Mouse (Mus musculus) forebrain, postnatal 0 days (tissue): Measurements from ENCODE around the gene Ankrd13b. TPM values are rescaled to one million over a fixed set of nuclear protein-coding genes. Genes with fewer than 3 reads are reported as not detected.
A peak's percentile ranks its signal among the peaks of the same experiment; 100 is the strongest.

Experiments used
- ATAC-seq: fragments of 200-750 bp; cut with Nextera tagmentation; 2 replicates; pipeline ENCODE4 v1.8.0; 2017; ENCODE audit warnings: mild to moderate bottlenecking, moderate library complexity
- DNase-seq: peaks from one replicate; pipeline ENCODE4 v3.0.0-alpha.2; 2015
- H3K27ac ChIP-seq: fragments of 300-500 bp; sonication (generic); 2 replicates; pipeline ENCODE4 v1.5.1; 2014; ENCODE audit warnings: low read depth, mild to moderate bottlenecking, antibody characterized with exemption, low read length, moderate library complexity, mixed read lengths
- H3K27me3 ChIP-seq: fragments of 300-500 bp; sonication (generic); 2 replicates; pipeline ENCODE4 v1.6.1; 2014; ENCODE audit warnings: mild to moderate bottlenecking, low read length, mixed read lengths; ENCODE audit not compliant: insufficient read depth
- H3K36me3 ChIP-seq: fragments of 300-500 bp; sonication (generic); 2 replicates; pipeline ENCODE4 v1.6.1; 2014; ENCODE audit warnings: mild to moderate bottlenecking, moderate library complexity; ENCODE audit not compliant: insufficient read depth
- H3K4me1 ChIP-seq: fragments of 300-500 bp; sonication (generic); 2 replicates; pipeline ENCODE4 v1.6.1; 2014; ENCODE audit warnings: antibody characterized with exemption; ENCODE audit not compliant: insufficient read depth
- H3K4me2 ChIP-seq: fragments of 300-500 bp; sonication (generic); 2 replicates; pipeline ENCODE4 v1.6.1; 2014; ENCODE audit warnings: low read depth, mild to moderate bottlenecking, moderate library complexity
- H3K4me3 ChIP-seq: fragments of 300-500 bp; sonication (generic); 2 replicates; pipeline ENCODE4 v1.5.1; 2014; ENCODE audit warnings: low read depth, low read length, mixed read lengths
- H3K9ac ChIP-seq: fragments of 300-500 bp; sonication (generic); 2 replicates; pipeline ENCODE4 v1.6.1; 2014; ENCODE audit warnings: mild to moderate bottlenecking
- H3K9me3 ChIP-seq: fragments of 300-500 bp; sonication (generic); 2 replicates; pipeline ENCODE4 v1.6.1; 2016; ENCODE audit warnings: low read length
- CTCF ChIP-seq: sonication (generic); IDR thresholded peaks from 2 replicates; pipeline ENCODE4 v1.5.1; 2016; ENCODE audit warnings: antibody characterized with exemption, control low read depth, low read depth
- WGBS: fragments of 180-500 bp; shearing (Covaris S2); extraction: QIAGEN DNeasy Blood & Tissue Kit; methylation state at CpG from one replicate; pipeline ENCODE4 v1.1.7; 2014; 5-methylcytosine and 5-hydroxymethylcytosine counted together
- polyA plus RNA-seq: library from polyadenylated mRNA; unstranded; fragments of >200 nt; fragmentation: Nextera tagmentation; extraction: Ambion mirVana; gene quantifications from 2 replicates; pipeline ENCODE4 v1.2.1, GENCODE M21; 2015
- total RNA-seq: library from RNA; depleted of rRNA; stranded (reverse); fragments of >200 nt; gene quantifications from 2 replicates; pipeline ENCODE4 v1.2.3, GENCODE M21; 2014

Gene Ankrd13b
- total and polyA plus RNA-seq, 2 experiments from 2014 or later = 55.4 to 81.7 TPM

GRCm38 (mm10) chr11:77497341-77497756 lies 7.9 kb upstream of the Ankrd13b start:
- no peaks in the 10 kb centered on the region for H3K27me3 ChIP-seq
- H3K9me3 ChIP-seq = no peaks in the 10 kb centered on the region
- 45% methylated on average over 6 of the region's 6 CpGs for WGBS
- 0 out of 2 replicates have a peak overlapping the region, but pooled peaks have one; percentile 15 for H3K27ac ChIP-seq
- TF ChIP-seq CTCF = peak; percentile 32
- no peak overlapping the region for H3K4me3 ChIP-seq
- no peak for DNase-seq
- H3K4me1 ChIP-seq = peaks cover 7% of the 10 kb centered on the region
- H3K36me3 ChIP-seq = peaks cover 19% of the 10 kb centered on the region
- no peak overlapping the region for H3K4me2 ChIP-seq
- no peak overlapping the region for H3K9ac ChIP-seq
- ATAC-seq = no peak

DNA sequence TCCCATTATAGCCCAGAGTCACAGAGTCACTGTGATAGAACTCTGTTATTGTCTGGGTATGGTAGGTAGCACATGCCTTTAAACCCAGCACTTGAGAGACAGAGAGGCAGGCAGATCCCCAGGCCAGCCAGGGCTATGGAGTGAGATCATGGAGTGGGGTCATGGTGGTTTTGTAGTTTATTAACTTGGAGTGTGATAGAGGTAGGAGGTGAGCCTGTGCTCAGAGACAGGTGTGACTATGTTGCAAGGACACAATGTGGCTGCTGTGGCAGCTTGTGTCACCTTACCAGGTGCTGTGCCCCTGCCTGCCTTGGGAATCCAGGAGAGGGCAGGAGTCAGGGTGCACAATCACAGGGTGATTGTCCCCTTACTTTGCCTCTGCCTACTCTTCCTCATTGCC lies 6.0 kb upstream of the Ankrd13b start:
- ATAC-seq (no peak), DNase-seq (no peak)
- Histone ChIP-seq H3K27ac (no peak overlapping the region), H3K4me3 (no peak overlapping the region), H3K27me3 (no peaks in the 10 kb centered on the region), H3K36me3 (peaks cover 16% of the 10 kb centered on the region), H3K9ac (no peak overlapping the region), H3K4me1 (peaks cover 11% of the 10 kb centered on the region), H3K9me3 (no peaks in the 10 kb centered on the region), H3K4me2 (0 out of 2 replicates have a peak overlapping the region, but pooled peaks have one; percentile 95)
- TF ChIP-seq CTCF = no peak

GRCm38 (mm10) chr11:77494782-77495181 lies 5.3 kb upstream of the Ankrd13b start:
- ATAC-seq (no peak), DNase-seq (no peak)
- Histone ChIP-seq H3K9me3 (no peaks in the 10 kb centered on the region), H3K36me3 (peaks cover 9% of the 10 kb centered on the region), H3K27me3 (no peaks in the 10 kb centered on the region), H3K4me1 (peaks cover 15% of the 10 kb centered on the region), H3K4me2 (peak overlapping the region; percentile 95), H3K4me3 (peak overlapping the region; percentile 97), H3K27ac (0 out of 2 replicates have a peak overlapping the region, but pooled peaks have one; percentile 96), H3K9ac (peak overlapping the region; percentile 91; the same call in 1 of the 2 replicates)
- 78% methylated on average over 6 of the region's 6 CpGs for WGBS
- no peak for TF ChIP-seq CTCF

- no peaks in the 10 kb centered on the region for H3K27me3 ChIP-seq
- peak overlapping the region; percentile 95 for H3K4me2 ChIP-seq
- no peak for TF ChIP-seq CTCF
- H3K4me1 ChIP-seq = peaks cover 15% of the 10 kb centered on the region
- ATAC-seq = no peak
- peak overlapping the region; percentile 91 for H3K9ac ChIP-seq
- DNase-seq = no peak
- peak overlapping the region; percentile 97 for H3K4me3 ChIP-seq
- H3K9me3 ChIP-seq = no peaks in the 10 kb centered on the region
- H3K27ac ChIP-seq = peak overlapping the region; percentile 96
- 28% methylated on average over 4 of the region's 4 CpGs for WGBS
- H3K36me3 ChIP-seq = peaks cover 6% of the 10 kb centered on the region; the same call in 1 of the 2 replicates
These were observed 4.8 kb upstream of the Ankrd13b start for GRCm38 (mm10) chr11:77494344-77494676.

GRCm38 (mm10) chr11:77493512-77494343 lies 4.2 kb upstream of the Ankrd13b start, which contains the start of gene Git1:
Gene Git1 (plus strand): TSS chr11:77493562.
- H3K9me3 ChIP-seq = no peaks in the 10 kb centered on the region
- no peaks in the 10 kb centered on the region; the same call in 1 of the 2 replicates for H3K36me3 ChIP-seq
- peak; percentile 1; the same call in 1 of the 2 replicates for ATAC-seq
- DNase-seq = peak; percentile 67
- 3% methylated on average over 36 of the region's 74 CpGs for WGBS
- peak within 1 kb of the TSS; percentile 96 for H3K27ac ChIP-seq
- peaks cover 15% of the 10 kb centered on the region for H3K4me1 ChIP-seq
- peak within 1 kb of the TSS; percentile 97 for H3K4me3 ChIP-seq
- peak within 1 kb of the TSS; percentile 95 for H3K4me2 ChIP-seq
- H3K9ac ChIP-seq = peak within 1 kb of the TSS; percentile 91
- no peaks in the 10 kb centered on the region for H3K27me3 ChIP-seq
- peak; percentile 26; the same call in 1 of the 2 replicates for TF ChIP-seq CTCF

- Histone ChIP-seq H3K9ac (peak overlapping the region; percentile 91), H3K4me1 (peaks cover 22% of the 10 kb centered on the region), H3K27me3 (no peaks in the 10 kb centered on the region), H3K4me3 (peak overlapping the region; percentile 97), H3K27ac (peak overlapping the region; percentile 96), H3K9me3 (no peaks in the 10 kb centered on the region), H3K4me2 (peak overlapping the region; percentile 95), H3K36me3 (no peaks in the 10 kb centered on the region)
- peak; percentile 67 for ATAC-seq
- TF ChIP-seq CTCF = peak; percentile 45
- WGBS = under 1% methylated on average over 23 of the region's 32 CpGs
- DNase-seq = peak; percentile 94
These were observed 3.4 kb upstream of the Ankrd13b start for GRCm38 (mm10) chr11:77492911-77493332.

- Histone ChIP-seq H3K9me3 (no peaks in the 10 kb centered on the region), H3K36me3 (no peaks in the 10 kb centered on the region), H3K4me1 (peaks cover 27% of the 10 kb centered on the region), H3K27me3 (no peaks in the 10 kb centered on the region), H3K4me3 (peak overlapping the region; percentile 97), H3K27ac (peak overlapping the region; percentile 96), H3K9ac (peak overlapping the region; percentile 91), H3K4me2 (peak overlapping the region; percentile 95)
- no peak for TF ChIP-seq CTCF
- 5% methylated on average over 18 of the region's 18 CpGs for WGBS
- DNase-seq (peak; percentile 51), ATAC-seq (no peak)
These were observed 2.9 kb upstream of the Ankrd13b start for GRCm38 (mm10) chr11:77492311-77492871.
